Mouse (Mus musculus): ENCODE results near the gene Aldh5a1. TPM values are rescaled to one million over a fixed set of nuclear protein-coding genes. Genes with fewer than 3 reads are reported as not detected.

Aldh5a1 gene
- polyA plus RNA-seq, 1 experiment = 0.83 TPM

DNA sequence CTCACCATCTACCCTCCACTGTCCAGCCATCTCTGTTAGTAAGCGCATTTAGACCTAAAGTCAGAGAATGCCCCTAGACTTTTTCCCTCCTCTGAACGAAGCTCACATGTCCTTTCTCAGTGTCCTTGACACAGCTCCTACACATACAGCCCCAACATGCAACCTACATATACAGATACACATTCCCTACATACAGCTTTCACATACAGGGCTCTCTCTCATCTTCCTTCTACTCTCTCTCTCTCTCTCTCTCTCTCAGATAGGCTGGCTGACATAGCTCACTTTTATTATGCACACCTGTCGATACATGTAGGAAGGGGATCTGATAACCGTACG, 721 bp downstream of the Aldh5a1 start:
- H3K27ac ChIP-seq (ENCODE audit: control insufficient read depth, insufficient read depth, low read depth, low read length) = no peak overlapping the region
- TF ChIP-seq CTCF (IDR thresholded peaks at IDR 0.05; ENCODE audit: control insufficient read depth, insufficient read depth, insufficient replicate concordance, low read depth, low read length) = no peak
- no peak for TF ChIP-seq POLR2A (IDR thresholded peaks at IDR 0.05; ENCODE audit: control insufficient read depth, low read depth, low read length)
- no peaks in the 10 kb centered on the region; the same call in 1 of the 2 replicates for H3K27me3 ChIP-seq (ENCODE audit: control insufficient read depth, insufficient read depth, low read length)
- peaks cover 6% of the 10 kb centered on the region for H3K4me1 ChIP-seq (ENCODE audit: control insufficient read depth, insufficient read depth, low read length)
- H3K4me3 ChIP-seq (ENCODE audit: control insufficient read depth, low read depth, low read length) = peak overlapping the region; percentile 80; the same call in 1 of the 2 replicates
- H3K36me3 ChIP-seq (ENCODE audit: control insufficient read depth, insufficient read depth, low read length) = no peaks in the 10 kb centered on the region

DNA sequence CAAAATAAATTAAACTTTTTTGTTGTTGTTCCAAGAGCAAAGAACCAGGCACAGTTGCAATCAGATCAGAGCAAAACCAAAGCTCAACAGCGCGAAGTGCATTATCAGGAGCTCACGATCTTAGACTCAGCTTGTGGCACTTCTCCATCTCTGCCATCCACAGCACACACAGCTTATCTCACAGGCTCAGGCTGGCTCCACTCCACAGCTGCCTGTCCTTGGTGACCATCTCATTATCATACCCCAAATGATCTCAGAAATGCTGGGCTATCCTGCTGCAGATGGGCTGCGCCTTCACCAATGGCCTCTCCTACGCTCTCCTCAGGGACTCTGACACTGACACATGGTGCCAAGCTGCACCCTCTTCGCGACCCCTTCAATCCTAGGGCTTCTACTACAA, 4.3 kb downstream of the Aldh5a1 start:
- no peaks in the 10 kb centered on the region for H3K36me3 ChIP-seq (ENCODE audit: control insufficient read depth, insufficient read depth, low read length)
- no peak overlapping the region for H3K4me3 ChIP-seq (ENCODE audit: control insufficient read depth, low read depth, low read length)
- H3K4me1 ChIP-seq (ENCODE audit: control insufficient read depth, insufficient read depth, low read length) = peaks cover 4% of the 10 kb centered on the region
- H3K27me3 ChIP-seq (ENCODE audit: control insufficient read depth, insufficient read depth, low read length) = no peaks in the 10 kb centered on the region; the same call in 1 of the 2 replicates
- TF ChIP-seq CTCF (IDR thresholded peaks at IDR 0.05; ENCODE audit: control insufficient read depth, insufficient read depth, insufficient replicate concordance, low read depth, low read length) (no peak), POLR2A (IDR thresholded peaks at IDR 0.05; ENCODE audit: control insufficient read depth, low read depth, low read length) (no peak)
- no peak overlapping the region for H3K27ac ChIP-seq (ENCODE audit: control insufficient read depth, insufficient read depth, low read depth, low read length)

- H3K4me3 ChIP-seq (ENCODE audit: control insufficient read depth, low read depth, low read length) = no peak overlapping the region
- H3K4me1 ChIP-seq (ENCODE audit: control insufficient read depth, insufficient read depth, low read length) = no peaks in the 10 kb centered on the region
- H3K36me3 ChIP-seq (ENCODE audit: control insufficient read depth, insufficient read depth, low read length) = no peaks in the 10 kb centered on the region
- no peak overlapping the region for H3K27ac ChIP-seq (ENCODE audit: control insufficient read depth, insufficient read depth, low read depth, low read length)
- TF ChIP-seq POLR2A (IDR thresholded peaks at IDR 0.05; ENCODE audit: control insufficient read depth, low read depth, low read length) (no peak), CTCF (IDR thresholded peaks at IDR 0.05; ENCODE audit: control insufficient read depth, insufficient read depth, insufficient replicate concordance, low read depth, low read length) (no peak)
- H3K27me3 ChIP-seq (ENCODE audit: control insufficient read depth, insufficient read depth, low read length) = no peaks in the 10 kb centered on the region
These were observed 6.9 kb downstream of the Aldh5a1 start for GRCm38 (mm10) chr13:24930591-24930990.

- Histone ChIP-seq H3K36me3 (ENCODE audit: control insufficient read depth, insufficient read depth, low read length) (no peaks in the 10 kb centered on the region), H3K4me3 (ENCODE audit: control insufficient read depth, low read depth, low read length) (no peak overlapping the region), H3K27me3 (ENCODE audit: control insufficient read depth, insufficient read depth, low read length) (no peaks in the 10 kb centered on the region), H3K4me1 (ENCODE audit: control insufficient read depth, insufficient read depth, low read length) (no peaks in the 10 kb centered on the region), H3K27ac (ENCODE audit: control insufficient read depth, insufficient read depth, low read depth, low read length) (no peak overlapping the region)
- TF ChIP-seq CTCF (IDR thresholded peaks at IDR 0.05; ENCODE audit: control insufficient read depth, insufficient read depth, insufficient replicate concordance, low read depth, low read length) (no peak), POLR2A (IDR thresholded peaks at IDR 0.05; ENCODE audit: control insufficient read depth, low read depth, low read length) (no peak)
These were observed 13.5 kb downstream of the Aldh5a1 start for GRCm38 (mm10) chr13:24923991-24924390.

- no peak overlapping the region for H3K4me3 ChIP-seq (ENCODE audit: control insufficient read depth, low read depth, low read length)
- no peak for TF ChIP-seq CTCF (IDR thresholded peaks at IDR 0.05; ENCODE audit: control insufficient read depth, insufficient read depth, insufficient replicate concordance, low read depth, low read length)
- no peak for TF ChIP-seq POLR2A (IDR thresholded peaks at IDR 0.05; ENCODE audit: control insufficient read depth, low read depth, low read length)
- H3K27ac ChIP-seq (ENCODE audit: control insufficient read depth, insufficient read depth, low read depth, low read length) = no peak overlapping the region
- no peaks in the 10 kb centered on the region for H3K27me3 ChIP-seq (ENCODE audit: control insufficient read depth, insufficient read depth, low read length)
- no peaks in the 10 kb centered on the region for H3K36me3 ChIP-seq (ENCODE audit: control insufficient read depth, insufficient read depth, low read length)
- H3K4me1 ChIP-seq (ENCODE audit: control insufficient read depth, insufficient read depth, low read length) = no peaks in the 10 kb centered on the region
These were observed 16.2 kb downstream of the Aldh5a1 start for GRCm38 (mm10) chr13:24921281-24921680.

DNA sequence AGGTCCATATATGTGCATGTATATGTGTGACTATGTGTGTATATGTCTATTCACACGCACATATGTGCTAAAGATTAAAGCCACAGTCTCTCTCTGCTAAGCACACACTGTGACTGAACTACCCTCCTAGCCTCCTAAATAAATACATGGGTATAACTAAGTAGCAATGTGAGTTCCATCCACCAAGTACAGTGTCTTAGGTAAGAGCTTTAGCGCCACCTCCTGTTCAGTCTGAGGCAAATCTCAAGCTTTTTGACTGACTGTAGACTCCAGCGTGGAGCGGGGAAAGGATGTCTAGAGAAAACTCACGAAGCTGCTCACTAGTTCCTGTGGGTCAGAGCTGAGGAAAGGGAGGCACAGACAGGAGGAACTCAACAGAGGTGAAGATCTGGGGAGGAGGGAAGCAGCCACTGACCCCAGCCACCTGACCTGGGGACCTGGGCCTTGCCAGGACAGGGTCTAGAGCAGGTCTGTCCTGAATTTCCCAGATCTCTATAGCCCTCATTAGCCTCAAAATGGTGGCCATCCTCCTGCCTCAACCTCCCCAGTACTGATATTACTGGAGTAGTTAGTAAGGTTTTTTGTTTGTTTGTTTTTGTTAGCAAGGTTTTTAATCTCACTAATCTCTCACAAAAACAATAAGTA, 17.0 kb downstream of the Aldh5a1 start:
- H3K4me3 ChIP-seq (ENCODE audit: control insufficient read depth, low read depth, low read length) = no peak overlapping the region
- H3K27me3 ChIP-seq (ENCODE audit: control insufficient read depth, insufficient read depth, low read length) = no peaks in the 10 kb centered on the region
- no peaks in the 10 kb centered on the region for H3K36me3 ChIP-seq (ENCODE audit: control insufficient read depth, insufficient read depth, low read length)
- TF ChIP-seq CTCF (IDR thresholded peaks at IDR 0.05; ENCODE audit: control insufficient read depth, insufficient read depth, insufficient replicate concordance, low read depth, low read length) = no peak
- no peak for TF ChIP-seq POLR2A (IDR thresholded peaks at IDR 0.05; ENCODE audit: control insufficient read depth, low read depth, low read length)
- H3K4me1 ChIP-seq (ENCODE audit: control insufficient read depth, insufficient read depth, low read length) = no peaks in the 10 kb centered on the region
- no peak overlapping the region for H3K27ac ChIP-seq (ENCODE audit: control insufficient read depth, insufficient read depth, low read depth, low read length)

DNA sequence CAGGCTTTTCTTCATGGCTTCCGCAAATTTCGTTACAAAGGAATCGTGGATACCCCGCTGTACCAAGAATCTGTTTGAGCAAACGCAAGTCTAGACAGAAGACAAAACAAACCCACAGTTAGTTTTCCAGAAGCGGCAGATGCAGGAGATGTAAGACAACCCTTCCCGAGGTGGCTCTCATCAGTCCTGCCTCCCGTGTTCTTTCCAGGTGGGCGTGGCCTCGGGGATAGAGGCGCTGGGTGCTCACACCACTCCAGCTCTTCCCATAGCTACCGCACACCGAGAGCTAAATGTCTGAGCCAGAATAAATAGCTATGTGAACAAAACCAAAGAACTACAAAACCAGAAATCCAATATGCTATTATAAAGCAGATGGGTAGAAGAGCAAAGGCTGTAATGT, 21.6 kb downstream of the Aldh5a1 start:
- H3K36me3 ChIP-seq (ENCODE audit: control insufficient read depth, insufficient read depth, low read length) = no peaks in the 10 kb centered on the region
- TF ChIP-seq CTCF (IDR thresholded peaks at IDR 0.05; ENCODE audit: control insufficient read depth, insufficient read depth, insufficient replicate concordance, low read depth, low read length) (no peak), POLR2A (IDR thresholded peaks at IDR 0.05; ENCODE audit: control insufficient read depth, low read depth, low read length) (no peak)

More for the DNA sequence above, 21.6 kb downstream of the Aldh5a1 start:
- H3K4me1 ChIP-seq (ENCODE audit: control insufficient read depth, insufficient read depth, low read length) = peaks cover 6% of the 10 kb centered on the region
- H3K27me3 ChIP-seq (ENCODE audit: control insufficient read depth, insufficient read depth, low read length) = no peaks in the 10 kb centered on the region
- H3K27ac ChIP-seq (ENCODE audit: control insufficient read depth, insufficient read depth, low read depth, low read length) = no peak overlapping the region
- no peak overlapping the region for H3K4me3 ChIP-seq (ENCODE audit: control insufficient read depth, low read depth, low read length)

Data from testis, adult 2 months (tissue).